Mouse (Mus musculus): ENCODE data around the gene Lrfn3.

Gene Lrfn3

GRCm38 (mm10) chr7:30362652-30363343 is at the start of gene Lrfn3:
Gene Lrfn3 (minus strand): TSS chr7:30362772.
- no peak for DNase-seq (ENCODE audit: low spot score)

- no peak for DNase-seq (ENCODE audit: low spot score)
Observed at GRCm38 (mm10) chr7:30411023-30411422, 48.5 kb upstream of the Lrfn3 start.

- no peak for DNase-seq (ENCODE audit: low spot score)
Observed at GRCm38 (mm10) chr7:30409789-30410188, 47.2 kb upstream of the Lrfn3 start.

DNA sequence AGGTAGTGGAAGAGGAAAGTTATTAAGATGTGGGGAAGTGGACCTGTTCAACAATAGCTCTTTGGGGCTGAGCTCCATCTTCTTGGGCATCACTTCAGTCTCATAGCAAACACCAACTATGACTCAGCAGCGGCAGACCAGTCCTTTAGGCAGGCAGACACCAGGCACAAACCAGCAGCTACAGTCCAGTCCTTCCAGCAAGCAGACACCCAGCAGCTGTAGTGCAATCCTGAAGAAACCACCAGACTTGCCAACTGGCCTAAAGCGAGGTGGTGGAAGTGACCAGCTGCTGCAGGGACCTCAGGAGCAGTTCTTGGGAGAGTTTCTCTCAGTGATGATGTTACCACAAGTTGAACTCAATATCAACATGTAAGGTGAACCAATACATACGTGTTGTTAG is 46.1 kb upstream of the Lrfn3 start:
- no peak for DNase-seq (ENCODE audit: low spot score)

DNA sequence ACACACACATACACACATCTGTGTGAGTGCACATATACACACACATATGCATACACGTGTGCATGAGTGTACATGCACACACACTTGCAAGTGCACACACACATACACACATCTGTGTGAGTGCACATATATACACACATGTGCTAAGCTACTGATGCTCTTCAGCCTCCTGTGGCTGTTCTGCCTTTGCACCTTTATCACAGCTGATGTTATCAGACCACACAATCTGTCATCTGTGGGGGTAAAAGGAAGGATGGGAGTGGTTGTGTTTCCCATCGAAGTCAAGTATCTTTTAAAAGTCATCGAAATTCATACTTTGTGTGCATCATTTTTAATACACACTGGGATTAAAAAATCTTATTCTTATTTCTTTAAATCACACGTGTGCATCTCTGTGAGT is 39.8 kb upstream of the Lrfn3 start:
- DNase-seq (ENCODE audit: low spot score): no peak

DNA sequence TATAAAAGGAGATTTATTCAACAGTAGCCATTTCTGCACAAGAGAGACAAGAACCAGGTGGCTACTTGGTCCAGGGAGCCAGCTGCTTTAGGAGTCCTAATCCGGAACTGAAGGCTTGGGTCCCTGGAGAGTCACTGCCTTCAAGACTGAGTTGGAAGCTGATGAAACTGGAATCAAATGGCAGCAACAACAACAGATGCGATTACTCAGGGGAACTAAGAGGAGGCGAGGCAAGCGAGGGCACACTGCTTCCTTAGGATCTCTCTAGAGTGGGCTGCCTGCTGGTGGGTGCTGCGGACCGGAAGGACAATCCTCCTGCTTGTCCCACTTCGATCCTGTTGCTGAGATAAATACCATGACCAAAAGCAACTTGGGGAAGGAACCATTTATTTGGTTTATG is 37.1 kb upstream of the Lrfn3 start:
- no peak for DNase-seq (ENCODE audit: low spot score)

DNA sequence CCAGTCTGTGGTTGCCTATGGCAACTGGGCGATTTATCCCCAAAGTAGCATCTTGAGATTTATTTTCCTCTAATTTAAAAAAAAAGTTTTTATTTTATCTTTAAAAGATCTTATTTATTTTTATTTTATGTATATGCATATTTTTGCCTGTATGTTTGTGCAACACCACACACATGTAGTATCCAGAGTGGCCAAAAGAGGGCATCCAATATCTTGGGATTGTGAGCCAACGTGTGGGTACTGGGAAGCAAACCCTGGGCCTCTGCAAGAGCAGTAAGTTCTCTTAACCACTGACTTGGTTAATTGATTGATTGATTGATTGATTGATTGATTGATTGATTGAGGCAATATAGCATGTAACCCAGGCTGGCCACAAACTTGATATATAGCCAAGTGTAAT is 32.3 kb upstream of the Lrfn3 start:
- no peak for DNase-seq (ENCODE audit: low spot score)

DNA sequence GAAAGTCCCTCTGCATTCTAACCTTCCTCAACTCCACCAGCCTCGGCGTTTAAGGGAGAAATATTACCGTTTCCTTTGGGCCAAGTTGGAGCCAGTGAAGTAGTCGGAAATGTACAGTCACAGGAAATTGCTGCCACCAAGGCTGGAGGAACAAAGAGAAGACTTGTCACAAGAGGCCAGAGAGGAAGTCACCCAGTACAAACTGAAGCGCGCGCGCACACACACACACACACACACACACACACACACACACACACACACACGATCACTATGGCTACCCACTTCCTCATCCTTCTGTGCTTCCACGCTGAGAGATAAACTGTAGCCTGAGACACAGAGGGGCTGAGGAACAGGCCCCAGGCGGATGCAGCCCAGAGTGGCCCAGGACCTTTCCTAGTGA is 31.8 kb upstream of the Lrfn3 start:
- no peak for DNase-seq (ENCODE audit: low spot score)

DNA sequence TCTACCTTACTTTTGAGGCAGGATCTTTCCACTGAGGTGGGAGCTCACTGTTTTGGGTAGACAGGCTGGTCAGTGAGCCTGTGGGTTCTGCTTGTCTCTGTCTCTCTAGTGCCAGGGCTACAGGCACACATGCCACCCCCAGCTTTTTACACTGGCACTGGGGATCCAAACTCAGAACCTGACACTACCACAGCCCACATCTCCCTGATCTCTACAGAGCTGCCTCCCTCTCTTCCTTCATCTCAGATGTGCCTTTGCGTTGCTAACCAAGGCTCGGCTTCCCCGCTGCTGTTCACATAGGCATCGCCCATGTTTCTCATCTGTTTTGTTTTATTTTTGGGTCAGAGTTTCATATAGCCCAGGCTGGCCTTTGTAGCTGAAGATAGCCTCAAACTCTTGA is 31.1 kb upstream of the Lrfn3 start:
- no peak for DNase-seq (ENCODE audit: low spot score)

- DNase-seq (ENCODE audit: low spot score): no peak
Observed at GRCm38 (mm10) chr7:30392746-30393520, 30.4 kb upstream of the Lrfn3 start.

- DNase-seq (ENCODE audit: low spot score): no peak
Observed at GRCm38 (mm10) chr7:30384106-30384505, 21.5 kb upstream of the Lrfn3 start.

GRCm38 (mm10) chr7:30380061-30380460 is 17.5 kb upstream of the Lrfn3 start:
- DNase-seq (ENCODE audit: low spot score): no peak

DNA sequence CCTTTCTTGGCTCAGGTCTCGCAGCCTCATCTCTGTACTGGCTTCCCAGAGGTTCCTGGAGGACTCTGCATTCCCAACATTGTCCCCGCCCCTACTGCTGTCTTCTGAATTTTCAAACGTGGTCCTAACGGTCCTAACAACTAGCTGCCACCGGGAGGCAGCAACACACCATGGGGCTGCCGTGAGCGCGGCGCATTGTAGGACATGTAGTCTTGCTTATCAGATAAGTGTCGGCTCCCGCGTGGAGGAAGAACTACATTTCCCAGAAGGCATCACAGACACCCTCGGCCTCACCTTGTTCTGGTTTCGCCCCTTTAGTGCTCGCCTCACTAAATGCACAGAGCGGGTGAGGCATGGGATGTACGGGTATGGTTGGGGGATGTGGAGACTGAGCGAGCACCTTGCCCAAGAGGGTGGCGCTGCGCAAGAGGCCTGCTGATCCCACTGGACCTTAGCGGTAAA is 11.0 kb upstream of the Lrfn3 start:
- peak; percentile 87 for DNase-seq (ENCODE audit: low spot score)

- DNase-seq (ENCODE audit: low spot score): no peak
Observed at GRCm38 (mm10) chr7:30367466-30367865, 4.9 kb upstream of the Lrfn3 start.

GRCm38 (mm10) chr7:30363344-30363738 is 769 bp upstream of the Lrfn3 start:
- no peak for DNase-seq (ENCODE audit: low spot score)

GRCm38 (mm10) chr7:30360028-30360427 is 2.5 kb downstream of the Lrfn3 start:
- peak; percentile 38 for DNase-seq (ENCODE audit: low spot score)

- no peak for DNase-seq (ENCODE audit: low spot score)
Observed at GRCm38 (mm10) chr7:30359276-30359865, 3.2 kb downstream of the Lrfn3 start.

GRCm38 (mm10) chr7:30358378-30359186 is 4.0 kb downstream of the Lrfn3 start:
- no peak for DNase-seq (ENCODE audit: low spot score)

- DNase-seq (ENCODE audit: low spot score): no peak
Observed at GRCm38 (mm10) chr7:30354059-30354458, 8.5 kb downstream of the Lrfn3 start.

- no peak for DNase-seq (ENCODE audit: low spot score)
Observed at GRCm38 (mm10) chr7:30353279-30353822, 9.2 kb downstream of the Lrfn3 start.

DNA sequence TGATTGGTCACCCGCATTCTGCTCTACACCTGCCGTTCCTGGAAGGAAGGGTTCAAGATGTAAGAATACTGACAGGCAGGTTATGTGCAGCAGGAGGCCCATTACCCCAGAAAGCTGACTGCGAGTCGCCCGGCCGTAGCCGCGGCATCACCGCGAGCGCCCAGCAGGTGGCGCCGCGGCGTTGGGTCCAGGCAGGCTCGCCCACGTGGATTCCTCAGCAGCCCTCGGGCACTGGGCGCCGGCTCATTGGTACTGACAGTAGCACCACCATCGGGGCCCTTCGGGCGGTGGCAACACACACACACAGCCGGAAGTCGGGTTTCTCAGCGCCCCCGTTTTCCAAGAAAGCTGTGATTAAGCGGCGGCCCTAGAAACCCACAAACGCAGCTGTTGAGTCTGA is 14.7 kb downstream of the Lrfn3 start:
- no peak for DNase-seq (ENCODE audit: low spot score)

Data from ovary, adult 18-20 months (tissue).